Mouse (Mus musculus) liver, adult 2 months (tissue): ENCODE data around the gene Gm29106. TPM values are rescaled to one million over a fixed set of nuclear protein-coding genes. Genes with fewer than 3 reads are reported as not detected.
"Not testable (repeated sequence)": the region's sequence is repeated elsewhere in the genome, so short reads cannot be mapped to it uniquely, and the experiment has no call there.

Experiments
- DNase-seq: peaks from one replicate; pipeline ENCODE4 v3.0.0-alpha.2; 2011; ENCODE audit warnings: low read depth, low spot score; ENCODE audit errors: extremely low read depth
- H3K27ac ChIP-seq: fragments of 200-500 bp; replicated peaks from 2 replicates; pipeline ENCODE4 v1.5.1; 2012; ENCODE audit warnings: low read depth, mild to moderate bottlenecking, control low read depth, inconsistent platforms, low read length; ENCODE audit not compliant: insufficient read depth
- H3K27me3 ChIP-seq: fragments of 200-500 bp; 2 replicates; pipeline ENCODE4 v1.6.1; 2012; ENCODE audit warnings: mild to moderate bottlenecking, moderate library complexity, low read length, inconsistent platforms; ENCODE audit not compliant: control insufficient read depth, insufficient read depth
- H3K36me3 ChIP-seq: fragments of 200-500 bp; 2 replicates; pipeline ENCODE4 v1.6.1; 2012; ENCODE audit warnings: low read length, inconsistent platforms; ENCODE audit not compliant: control insufficient read depth, insufficient read depth
- H3K4me1 ChIP-seq: fragments of 200-500 bp; 2 replicates; pipeline ENCODE4 v1.6.1; 2011; ENCODE audit warnings: low read length; ENCODE audit not compliant: control insufficient read depth, insufficient read depth
- H3K4me3 ChIP-seq: fragments of 200-500 bp; 2 replicates; pipeline ENCODE4 v1.5.1; 2011; ENCODE audit warnings: low read depth, mild to moderate bottlenecking, control low read depth, low read length, moderate library complexity; ENCODE audit not compliant: insufficient read depth
- H3K79me2 ChIP-seq: fragments of 200-500 bp; 2 replicates; pipeline ENCODE4 v1.6.1; 2012; ENCODE audit warnings: inconsistent platforms, mild to moderate bottlenecking, low read length, moderate library complexity; ENCODE audit not compliant: control insufficient read depth, insufficient read depth
- H3K9ac ChIP-seq: fragments of 200-500 bp; 2 replicates; pipeline ENCODE4 v1.6.1; 2012; ENCODE audit warnings: low read depth, mild to moderate bottlenecking, control low read depth, inconsistent platforms, low read length
- CTCF ChIP-seq: fragments of 200-500 bp; IDR thresholded peaks from 2 replicates; pipeline ENCODE4 v1.5.1; 2011; ENCODE audit warnings: low read depth, low read length, control low read depth
- POLR2A ChIP-seq: fragments of 200-500 bp; IDR thresholded peaks from 2 replicates; pipeline ENCODE4 v1.6.1; 2011; ENCODE audit warnings: low read length, control low read depth; ENCODE audit not compliant: insufficient read depth; ENCODE audit errors: extremely low read depth
- WGBS: fragments of 180-500 bp; shearing (Covaris S2); methylation state at CpG from one replicate; pipeline ENCODE4 v1.1.7; 2018; 5-methylcytosine and 5-hydroxymethylcytosine counted together
- polyA plus RNA-seq: library from polyadenylated mRNA; depleted of rRNA; stranded (reverse); fragments of >200 nt; gene quantifications from 2 replicates; pipeline ENCODE4 v1.2.3, GENCODE M21; 2012; rRNA removed
- total RNA-seq: library from RNA; depleted of rRNA; stranded (reverse); fragments of >200 nt; gene quantifications from 2 replicates; pipeline ENCODE4 v1.2.3, GENCODE M21; 2014; rRNA removed

Gm29106 gene
- total RNA-seq = not detected in 2 replicates
- polyA plus RNA-seq = not detected in 2 replicates

DNA sequence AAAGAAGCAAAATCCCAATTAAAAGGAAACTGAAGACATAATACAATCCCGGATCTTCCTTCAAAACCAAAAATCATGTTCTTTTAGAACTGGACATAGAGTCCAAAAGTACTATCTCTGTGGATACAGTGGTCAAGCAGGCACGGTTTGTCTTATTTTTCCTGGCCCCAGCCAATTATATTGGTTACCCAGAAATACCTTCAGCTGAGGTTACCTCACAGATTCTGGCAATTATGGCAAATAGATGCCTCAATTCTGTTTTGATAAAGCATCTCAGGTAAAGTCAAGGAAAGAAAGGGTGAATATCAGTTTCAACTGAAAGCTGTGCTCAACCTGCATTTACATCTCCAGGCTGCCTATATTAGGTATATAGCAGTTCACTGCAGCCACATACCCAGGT, at the start of gene Gm29106:
TSS of gene Gm29106 (plus strand) at position 301 of the 400 bp plus-strand sequence.
- H3K27ac ChIP-seq, H3K36me3 ChIP-seq, H3K27me3 ChIP-seq, H3K9ac ChIP-seq, H3K4me3 ChIP-seq, H3K4me1 ChIP-seq, DNase-seq, H3K79me2 ChIP-seq: not testable (repeated sequence)
- 52% methylated on average over 2 of the region's 2 CpGs for WGBS

DNA sequence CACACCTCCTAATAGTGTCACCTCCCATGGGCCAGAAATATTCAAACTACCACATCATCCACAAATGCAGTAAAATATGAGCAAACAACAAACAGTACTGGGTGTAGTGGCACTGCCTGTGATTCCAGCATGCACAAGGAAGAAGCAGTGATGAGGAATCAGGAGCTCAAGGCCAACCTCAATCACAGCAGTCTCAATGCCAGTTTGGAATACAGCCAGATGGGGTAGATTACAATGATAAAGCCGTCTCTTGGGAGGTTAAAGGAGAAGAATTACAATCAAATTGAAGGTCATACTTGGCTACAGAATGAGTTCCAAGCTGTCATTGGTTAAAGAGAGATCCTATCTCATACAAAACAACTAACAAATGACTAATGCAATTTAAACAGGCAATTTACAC, 52.2 kb downstream of the Gm29106 start:
- Histone ChIP-seq H3K4me3 (no peak overlapping the region), H3K4me1 (no peaks in the 10 kb centered on the region), H3K27me3 (no peaks in the 10 kb centered on the region), H3K36me3 (no peaks in the 10 kb centered on the region), H3K9ac (no peak overlapping the region), H3K79me2 (no peaks in the 10 kb centered on the region), H3K27ac (no peak overlapping the region)
- 57% methylated on average over 1 of the region's 1 CpGs for WGBS
- DNase-seq = no peak
- TF ChIP-seq CTCF (no peak), POLR2A (no peak)

DNA sequence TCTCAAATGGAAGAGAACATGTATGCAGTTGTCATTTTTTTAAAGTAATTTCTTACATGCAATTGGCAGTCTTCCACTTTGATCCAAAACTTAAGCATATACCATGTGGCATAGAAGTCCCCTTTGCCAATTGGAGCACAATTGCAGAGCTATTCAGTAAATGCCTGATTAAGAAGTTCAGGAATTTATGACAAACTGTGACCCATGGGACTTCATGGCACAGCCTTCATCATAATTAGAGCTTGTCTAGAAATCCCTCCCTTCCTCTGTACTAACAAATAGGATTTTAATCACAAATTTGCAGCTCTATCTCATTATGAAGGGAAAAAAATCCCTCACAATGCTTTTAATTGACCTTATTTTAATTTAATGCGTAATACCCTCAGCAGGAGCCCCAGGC, 59.7 kb downstream of the Gm29106 start:
- Histone ChIP-seq H3K36me3 (no peaks in the 10 kb centered on the region), H3K9ac (no peak overlapping the region), H3K4me1 (no peaks in the 10 kb centered on the region), H3K27me3 (no peaks in the 10 kb centered on the region), H3K79me2 (no peaks in the 10 kb centered on the region), H3K4me3 (no peak overlapping the region), H3K27ac (no peak overlapping the region)
- 63% methylated on average over 1 of the region's 1 CpGs for WGBS
- TF ChIP-seq CTCF = no peak
- TF ChIP-seq POLR2A = no peak
- no peak for DNase-seq

Other genes with a start within 250 kb of the Gm29106 start
- gene Gm28168, start 248.5 kb upstream of the Gm29106 start, total RNA-seq = not detected in 2 replicates
- gene Gm28168, start 248.5 kb upstream of the Gm29106 start, polyA plus RNA-seq = not detected in 2 replicates
- not detected in 2 replicates for gene Gm7145, start 210.6 kb upstream of the Gm29106 start, total RNA-seq
- not detected in 2 replicates for gene Gm7145, start 210.6 kb upstream of the Gm29106 start, polyA plus RNA-seq
- 28.9 and 34.5 TPM in 2 replicates for gene Tsn, start 135.2 kb downstream of the Gm29106 start, total RNA-seq
- gene Tsn, start 135.2 kb downstream of the Gm29106 start, polyA plus RNA-seq = 37.0 and 37.1 TPM in 2 replicates
- gene Nifk, start 145.3 kb downstream of the Gm29106 start, total RNA-seq = 18.2 and 20.8 TPM in 2 replicates
- gene Nifk, start 145.3 kb downstream of the Gm29106 start, polyA plus RNA-seq = 4.3 and 4.8 TPM in 2 replicates
- gene Clasp1, start 212.5 kb downstream of the Gm29106 start, total RNA-seq = 12.1 and 12.8 TPM in 2 replicates
- 4.1 and 4.4 TPM in 2 replicates for gene Clasp1, start 212.5 kb downstream of the Gm29106 start, polyA plus RNA-seq